In the genomic region with DNA sequence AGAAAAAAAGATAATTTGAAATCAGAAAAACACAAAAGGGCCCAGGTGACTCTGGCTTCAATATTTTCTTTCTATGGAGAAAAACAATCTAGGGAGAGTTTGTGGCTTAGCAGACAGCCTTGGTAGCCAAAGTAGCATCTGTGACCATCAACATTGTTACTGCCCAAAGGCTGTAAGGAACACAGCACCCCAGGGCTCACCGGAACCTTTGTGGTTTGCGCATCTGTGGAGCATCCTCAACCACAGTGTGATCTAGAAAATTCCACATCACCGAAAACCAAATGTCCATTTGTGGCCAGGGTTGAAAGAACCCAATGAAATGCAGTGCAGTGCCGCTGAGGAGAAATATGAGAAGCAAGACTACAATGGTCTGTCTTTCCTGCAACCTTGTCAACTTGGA, we compare ENCODE assay signal across 15 mouse cellular contexts.
"Had no signal": no experiment of that assay in that cellular context is flagged by ENCODE, and none has a peak within 500 bp of the region (broad histone marks: within the 10 kb centered on the region; RNA-seq: fewer than 3 reads in every experiment).

No protein-coding gene starts in this region.

- H3K9ac ChIP-seq: intestine, embryonic 15.5 days; liver, embryonic 13.5 days; midbrain, embryonic 13.5 days; stomach, embryonic 15.5 days had no signal

- H3K9me3 ChIP-seq: intestine, embryonic 15.5 days; liver, embryonic 13.5 days; midbrain, embryonic 10.5 days; midbrain, embryonic 13.5 days; stomach, embryonic 15.5 days had no signal

- H3K4me3 ChIP-seq: intestine, embryonic 15.5 days; liver, embryonic 13.5 days; megakaryocyte, embryonic 14.5 days; midbrain, embryonic 10.5 days; midbrain, embryonic 13.5 days; stomach, embryonic 15.5 days had no signal

- DNase-seq: kidney, adult 11 months; kidney, adult 8-10 months; kidney, postnatal 36 days; liver, embryonic 13.5 days; lung, adult 2 months; lung, postnatal 10 days; lung, postnatal 36 days; spleen, adult 18-20 months; thymus, postnatal 25 days had no signal

- H3K4me2 ChIP-seq: intestine, embryonic 15.5 days; liver, embryonic 13.5 days; midbrain, embryonic 13.5 days; stomach, embryonic 15.5 days had no signal

- H3K27ac ChIP-seq: intestine, embryonic 15.5 days; liver, embryonic 13.5 days; midbrain, embryonic 10.5 days; midbrain, embryonic 13.5 days; stomach, embryonic 15.5 days had no signal

- H3K27me3 ChIP-seq: intestine, embryonic 15.5 days; liver, embryonic 13.5 days; midbrain, embryonic 13.5 days; stomach, embryonic 15.5 days had no signal

- H3K36me3 ChIP-seq: intestine, embryonic 15.5 days; liver, embryonic 13.5 days; midbrain, embryonic 10.5 days; midbrain, embryonic 13.5 days; stomach, embryonic 15.5 days had no signal

- ATAC-seq: intestine, embryonic 15.5 days; midbrain, embryonic 13.5 days; midbrain, embryonic 16.5 days had no signal

- H3K4me1 ChIP-seq: intestine, embryonic 15.5 days; liver, embryonic 13.5 days; megakaryocyte, embryonic 14.5 days; midbrain, embryonic 10.5 days; midbrain, embryonic 13.5 days had no signal
